Mouse (Mus musculus) forelimb bud, embryonic 11.5 days (tissue): Measurements from ENCODE around the gene Slc13a1.
"Not testable (repeated sequence)": the region's sequence is repeated elsewhere in the genome, so short reads cannot be mapped to it uniquely, and the experiment has no call there.

Experiments used
- DNase-seq: peaks from one replicate; pipeline ENCODE4 v3.0.0-alpha.2; 2012; ENCODE audit warnings: low read depth, low spot score

The Slc13a1 gene

DNA sequence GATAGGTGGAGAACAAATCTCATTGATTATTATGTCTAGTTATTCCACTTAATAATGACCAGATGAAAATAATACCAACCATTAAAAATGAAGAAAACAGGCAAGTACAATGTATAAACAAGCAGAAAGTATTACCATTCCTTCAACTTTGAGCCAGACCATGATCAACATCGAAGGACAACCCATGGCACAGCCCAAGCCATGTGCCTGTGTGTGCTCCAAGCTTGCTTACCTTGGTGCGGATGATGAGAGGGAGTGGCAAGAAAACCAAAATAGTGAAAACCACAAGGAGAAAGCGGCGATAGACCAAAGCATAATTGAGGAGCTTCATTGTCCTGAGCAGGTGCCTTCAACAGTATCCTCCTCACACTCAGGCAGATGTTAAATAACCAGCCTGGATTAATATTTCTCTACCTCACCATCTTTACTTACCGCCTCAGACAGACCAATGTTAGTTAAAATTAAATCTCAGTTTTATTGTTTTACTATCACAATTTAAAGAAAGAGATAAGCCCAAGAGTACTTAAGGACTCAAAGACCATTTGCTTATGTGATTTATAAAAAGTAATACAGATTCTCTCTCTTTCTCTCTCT, at the start of gene Slc13a1:
Gene Slc13a1, minus strand, starts transcription at position 359 of the 594 bp plus-strand sequence.
- DNase-seq, result no peak

DNA sequence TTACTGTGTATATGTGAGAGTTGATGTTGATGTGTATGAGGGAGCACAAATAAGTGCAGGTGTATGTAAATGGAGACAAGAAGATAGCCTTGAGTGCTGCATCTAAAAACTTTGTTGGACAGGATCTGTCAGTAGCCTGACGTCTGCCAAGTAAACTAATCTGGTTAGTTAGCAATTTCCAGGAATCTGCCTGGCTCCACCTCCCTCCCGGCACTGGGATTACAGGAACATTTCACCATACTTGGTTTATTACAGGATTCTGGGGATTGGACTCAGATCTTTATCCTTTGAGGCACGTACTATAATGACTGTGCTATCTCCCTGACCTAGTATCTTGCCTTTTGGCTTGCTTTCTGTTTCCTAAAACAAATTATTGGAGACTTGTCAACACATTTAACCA, 40.0 kb upstream of the Slc13a1 start:
- DNase-seq, result no peak

DNA sequence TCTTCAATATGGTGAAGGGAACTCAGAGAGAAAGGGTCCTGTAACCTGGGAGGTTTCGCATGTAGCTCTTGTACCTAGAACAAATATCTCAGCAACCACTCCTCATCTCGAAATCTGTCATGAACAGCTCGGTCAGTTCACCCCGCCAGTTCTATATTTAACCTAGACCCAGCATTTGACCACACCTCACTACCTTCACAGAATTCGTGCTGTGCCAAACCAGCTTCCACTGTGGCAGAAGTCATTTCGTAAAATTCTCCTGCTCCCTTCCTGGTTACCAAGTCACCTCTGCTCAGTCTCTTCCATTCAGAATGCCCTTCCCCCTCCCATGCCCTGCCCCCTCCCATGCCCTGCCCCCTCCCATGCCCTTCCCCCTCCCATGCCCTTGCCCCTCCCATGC, 34.3 kb upstream of the Slc13a1 start:
- no peak for DNase-seq

DNA sequence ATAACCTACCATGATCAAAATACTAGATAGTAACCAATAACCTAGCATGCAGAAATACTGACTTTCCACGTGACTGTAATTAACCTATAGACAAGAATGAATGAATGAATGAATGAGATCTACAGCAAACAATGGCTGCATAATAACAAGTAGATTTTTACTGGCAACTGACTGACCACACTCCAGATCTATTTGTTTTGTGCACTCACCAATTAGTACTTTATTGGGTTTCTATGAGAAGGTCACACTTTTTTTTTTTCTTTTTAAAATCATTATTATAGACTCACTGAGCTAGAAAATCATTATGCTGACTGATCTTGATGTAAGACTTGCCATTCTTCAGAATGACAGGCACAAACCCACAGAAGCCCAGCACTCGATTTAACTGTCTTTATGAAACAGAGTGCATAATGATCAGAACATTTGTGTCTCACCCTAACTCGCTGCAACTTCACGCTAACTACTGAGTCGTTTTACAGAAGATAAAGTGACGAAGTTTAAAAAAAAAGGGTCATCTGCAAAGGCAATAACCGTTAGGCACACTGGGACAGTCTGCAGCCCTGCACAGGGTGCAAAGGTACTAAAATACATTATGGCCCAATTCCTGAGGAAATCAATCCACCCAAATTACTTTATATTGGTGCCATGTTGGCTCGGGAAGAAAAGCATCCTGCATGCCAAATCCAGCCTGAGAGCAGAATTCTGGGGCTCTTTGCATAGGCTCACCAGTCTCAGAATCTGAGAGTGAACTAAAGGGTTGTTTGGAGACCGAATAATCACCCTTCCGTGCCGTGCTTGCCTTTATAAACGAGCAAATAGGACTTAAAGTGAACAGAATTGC, 33.0 kb upstream of the Slc13a1 start:
- DNase-seq, result no peak

DNA sequence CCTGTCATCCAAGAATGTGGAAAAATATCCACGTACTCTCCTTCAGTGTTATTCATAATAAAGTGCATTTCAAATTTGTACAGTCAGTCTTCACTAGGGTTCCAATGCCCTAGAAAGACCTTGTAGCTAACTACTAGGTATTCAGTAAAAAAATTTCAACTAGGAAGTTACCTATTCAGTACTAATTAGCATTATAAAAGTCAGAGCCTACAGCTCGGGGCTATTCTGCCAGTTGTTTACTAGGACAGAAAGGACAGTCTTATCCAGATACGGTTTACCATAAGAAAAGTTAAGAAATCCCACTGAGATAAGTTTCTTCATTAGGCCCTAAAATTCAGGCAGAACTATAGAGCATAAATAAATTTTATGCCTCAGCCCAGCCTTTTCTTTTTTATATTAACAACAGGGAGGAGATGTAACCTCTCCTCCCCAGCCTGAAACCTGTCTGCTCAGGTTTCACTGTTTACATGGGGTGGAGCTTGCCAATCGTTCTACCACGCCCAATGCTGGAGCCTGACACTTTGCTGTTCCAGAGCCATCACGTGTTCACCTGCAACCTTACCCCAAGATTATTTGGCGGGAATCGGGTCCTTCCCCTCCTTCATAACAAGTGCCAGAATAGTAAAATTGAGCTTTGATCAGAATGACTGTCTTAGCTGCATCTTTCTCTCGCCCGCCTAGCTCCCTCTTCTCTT, 29.8 kb upstream of the Slc13a1 start:
- DNase-seq, result not testable (repeated sequence)

DNA sequence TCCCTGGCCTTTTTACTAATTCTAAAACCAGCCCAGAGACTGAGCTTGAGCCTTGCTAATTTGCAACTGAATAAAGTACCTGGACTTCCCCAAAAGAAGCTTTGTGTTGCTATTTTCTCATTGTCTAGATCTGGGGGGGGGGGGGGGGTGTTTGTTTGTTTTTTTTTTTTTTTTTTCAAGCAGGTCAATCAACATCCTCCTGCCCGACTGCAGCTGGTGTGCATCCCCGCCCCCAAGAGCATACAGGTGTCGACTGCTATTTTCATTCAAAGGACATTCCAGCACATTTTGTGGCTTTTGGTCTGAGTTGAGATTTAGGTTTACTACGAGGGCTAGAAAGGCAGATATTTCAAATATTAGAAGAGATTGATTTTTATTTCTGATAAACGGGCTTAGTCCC, 28.5 kb upstream of the Slc13a1 start:
- not testable (repeated sequence) for DNase-seq

DNA sequence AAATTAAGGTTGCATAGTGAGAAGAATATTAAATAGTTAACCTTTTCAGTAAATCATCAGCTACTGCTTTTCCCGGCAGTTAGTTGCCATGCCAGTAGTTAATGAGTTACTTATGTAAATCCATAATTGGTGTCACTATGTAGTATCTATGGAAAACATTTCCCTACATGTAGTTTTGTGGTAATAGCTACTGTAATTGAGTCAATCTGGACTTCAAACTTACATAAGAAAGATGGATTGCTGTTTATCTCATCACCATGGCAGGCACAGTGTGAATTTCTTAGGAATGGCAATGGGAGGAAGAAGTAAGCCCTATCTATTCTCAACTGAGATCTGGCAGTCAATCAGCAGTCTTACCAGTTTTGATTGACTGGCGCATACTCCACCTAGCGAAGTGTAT, 15.5 kb upstream of the Slc13a1 start:
- no peak for DNase-seq

DNA sequence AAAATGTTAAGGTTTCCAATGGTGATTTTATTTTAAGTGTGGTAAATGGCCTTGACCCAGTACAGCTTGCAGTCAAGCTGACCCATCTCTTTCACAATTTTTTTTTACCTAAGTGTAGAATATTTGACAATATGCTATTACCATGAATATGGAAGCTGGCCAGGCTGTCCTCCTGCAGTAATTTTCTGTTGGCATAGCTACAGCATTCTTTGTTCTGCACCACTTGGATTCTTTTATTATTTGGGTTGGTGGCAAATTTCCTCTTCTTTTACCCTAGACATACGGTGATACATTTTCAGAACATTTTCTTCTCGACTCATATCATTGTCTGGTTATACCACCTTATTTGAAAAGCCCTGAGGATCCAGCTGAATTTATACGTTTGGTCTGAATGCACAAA, 7.5 kb upstream of the Slc13a1 start:
- DNase-seq, result no peak

DNA sequence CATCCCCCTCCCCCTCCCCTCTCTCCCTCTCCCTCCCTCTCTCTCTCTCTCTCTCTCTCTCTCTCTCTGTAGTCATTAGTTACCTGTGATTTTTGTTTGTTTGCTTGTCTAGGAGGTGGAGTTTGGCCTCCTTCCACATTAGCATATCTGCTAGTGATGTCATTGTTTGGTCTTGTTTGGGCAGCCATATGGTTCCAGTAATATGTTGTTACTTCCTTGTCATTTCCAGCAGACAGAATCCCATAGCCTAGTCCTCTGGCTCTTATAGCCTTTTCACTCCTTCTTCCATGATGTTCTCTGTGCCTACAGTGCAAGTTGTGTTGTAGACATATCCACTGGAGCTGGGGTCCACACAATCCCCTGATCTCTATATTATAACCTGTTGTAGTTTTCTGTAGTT, 6.1 kb upstream of the Slc13a1 start:
- DNase-seq, result no peak

DNA sequence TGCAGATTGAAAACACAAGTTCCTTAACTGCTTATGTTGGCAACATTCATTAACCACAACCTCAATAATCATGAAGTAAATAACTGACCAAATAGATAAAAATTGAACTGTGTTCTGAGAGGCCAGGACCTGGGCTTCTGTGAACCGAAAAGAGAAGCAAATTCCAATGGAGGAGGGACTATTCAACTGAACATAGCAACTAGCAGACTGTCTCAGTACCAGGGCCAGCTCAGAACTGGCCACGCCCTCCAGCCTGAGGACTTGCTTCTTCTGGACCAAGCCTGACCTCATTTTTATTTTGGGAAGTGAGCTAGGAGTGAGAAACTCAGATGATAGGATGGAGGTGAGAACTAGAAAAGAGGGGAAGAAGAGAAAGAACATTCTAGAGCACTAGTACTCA, 4.8 kb upstream of the Slc13a1 start:
- no peak for DNase-seq

DNA sequence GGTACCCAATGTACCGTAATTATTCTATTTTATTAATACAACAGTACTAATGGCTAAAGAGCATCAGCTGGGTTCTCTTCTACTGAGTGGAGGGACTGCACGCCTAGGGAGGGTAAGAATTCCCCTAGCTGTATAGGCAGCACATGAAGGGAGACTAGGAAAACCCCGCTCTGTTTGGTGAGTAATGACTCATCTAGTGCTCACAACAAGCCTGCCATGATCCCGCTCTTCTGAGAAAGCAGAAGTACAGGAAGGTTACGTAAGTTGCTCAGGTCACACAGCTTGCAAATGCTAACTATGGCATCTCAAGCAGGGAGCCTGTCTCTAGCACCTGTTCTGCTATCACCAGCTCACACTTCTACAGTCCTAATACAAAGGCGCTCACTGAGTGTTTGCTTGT, 1.1 kb downstream of the Slc13a1 start:
- DNase-seq, result no peak

DNA sequence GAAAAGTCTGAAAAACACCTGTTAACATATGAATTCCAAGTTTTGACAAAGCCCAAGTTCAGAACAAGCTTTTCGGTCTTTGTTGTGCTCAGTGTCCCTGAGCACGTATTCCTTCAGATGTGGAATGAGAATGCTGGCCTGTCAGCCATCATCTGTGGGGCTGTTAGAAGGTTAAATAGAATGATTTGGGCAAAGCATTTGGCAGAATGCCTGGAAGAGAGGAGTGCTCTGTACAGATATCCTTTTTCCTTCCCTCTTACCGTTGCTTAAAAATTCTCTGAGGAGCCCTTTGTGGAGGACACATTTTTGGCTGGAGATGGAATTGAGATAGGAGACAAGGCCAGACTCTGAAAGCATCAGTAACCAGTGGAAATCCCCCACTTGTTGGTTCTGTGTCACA, 2.6 kb downstream of the Slc13a1 start:
- no peak for DNase-seq

DNA sequence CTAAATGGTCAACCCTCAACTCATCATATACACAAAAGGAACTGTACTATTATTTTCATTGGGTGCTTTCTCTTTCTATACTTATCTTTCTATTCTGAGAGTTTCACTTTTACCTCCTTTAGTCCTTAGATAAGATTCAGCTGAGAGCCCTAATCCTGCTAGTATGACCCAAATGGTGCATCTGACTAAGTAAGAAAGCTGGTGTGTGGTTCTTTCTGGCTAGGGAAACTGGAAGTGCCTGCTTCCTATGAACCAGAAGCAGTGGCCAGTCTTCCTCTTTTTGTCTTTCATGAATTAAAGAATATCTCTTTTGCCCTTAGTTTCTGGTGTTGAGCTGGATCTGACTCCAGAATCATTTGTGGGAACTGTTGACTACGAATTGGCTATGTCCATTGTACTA, 8.1 kb downstream of the Slc13a1 start:
- DNase-seq, result no peak

DNA sequence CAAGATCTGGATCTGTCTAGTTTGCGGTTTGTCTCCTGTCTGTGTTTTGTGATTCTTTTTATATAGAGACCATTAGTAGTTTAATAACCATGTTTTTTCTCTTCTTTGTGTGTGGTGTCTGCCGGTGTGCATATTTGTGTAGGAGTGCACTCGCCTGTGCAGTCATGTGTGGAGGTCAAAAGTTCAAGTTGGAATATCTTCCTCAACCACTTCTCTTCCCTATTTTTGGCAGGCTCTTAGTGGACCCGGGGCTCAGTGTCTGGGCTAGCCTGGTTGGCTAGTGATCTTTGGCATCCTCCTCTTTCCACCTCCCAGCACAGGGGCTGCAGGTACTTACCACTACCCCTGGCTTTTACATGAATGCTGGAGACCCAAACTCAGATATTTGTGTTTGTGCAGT, 13.0 kb downstream of the Slc13a1 start:
- no peak for DNase-seq

DNA sequence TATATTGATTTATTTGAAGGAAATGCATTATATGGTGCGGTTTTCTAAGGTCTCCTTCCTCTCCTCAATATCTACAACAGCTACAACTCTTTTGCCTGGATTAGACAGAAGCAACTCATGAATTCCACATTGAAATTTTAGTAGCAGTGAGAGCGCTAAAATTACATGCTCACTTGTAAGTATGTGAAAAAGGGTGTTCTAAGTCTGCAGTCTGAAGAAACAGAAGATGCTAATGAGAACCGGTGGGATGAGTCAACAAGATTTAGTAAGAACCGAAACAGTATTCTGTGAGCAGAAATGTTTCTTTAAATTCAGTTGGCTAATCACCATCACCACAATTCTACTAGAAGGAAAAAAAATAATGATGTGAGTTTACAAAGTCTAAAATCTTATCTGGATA, 34.9 kb downstream of the Slc13a1 start:
- no peak for DNase-seq

DNA sequence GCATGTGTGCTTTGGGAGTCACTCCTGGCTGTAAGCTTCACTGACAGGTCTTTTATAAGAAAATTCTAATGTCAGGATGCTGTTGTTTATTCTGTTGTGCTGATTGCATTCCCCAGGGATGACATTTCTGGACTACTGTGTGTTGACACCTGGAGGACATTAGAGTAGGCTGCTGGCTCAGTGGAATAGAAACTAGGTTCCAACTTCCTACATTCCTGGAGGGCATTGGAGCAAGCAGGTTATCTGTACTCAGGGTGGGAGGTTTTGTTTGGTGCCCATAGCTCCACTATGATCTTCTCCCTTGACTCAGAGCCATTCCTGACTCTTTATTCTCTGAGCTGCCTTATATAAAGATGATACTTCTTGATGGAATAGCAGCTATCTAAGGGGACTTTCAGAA, 45.3 kb downstream of the Slc13a1 start:
- DNase-seq, result no peak

DNA sequence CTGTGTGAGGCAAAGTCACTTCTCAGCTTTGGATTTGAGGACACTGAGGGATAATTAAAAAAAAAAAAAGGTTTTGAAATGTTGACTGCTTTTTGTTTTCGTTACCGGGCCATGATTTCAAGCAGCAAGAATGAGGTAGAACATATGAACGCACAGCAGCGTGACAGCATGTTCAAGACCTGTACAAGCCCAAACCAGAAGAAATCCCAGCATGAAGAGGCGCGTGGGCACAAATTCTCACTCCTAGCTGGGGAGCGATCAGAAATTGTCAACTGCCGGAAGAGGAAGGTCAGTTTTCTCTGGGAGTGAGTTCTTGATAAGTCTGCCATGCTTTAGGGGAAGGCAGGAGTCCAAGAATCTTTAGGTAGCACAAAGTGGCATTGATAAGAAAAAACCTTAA, 56.3 kb downstream of the Slc13a1 start:
- DNase-seq, result no peak

DNA sequence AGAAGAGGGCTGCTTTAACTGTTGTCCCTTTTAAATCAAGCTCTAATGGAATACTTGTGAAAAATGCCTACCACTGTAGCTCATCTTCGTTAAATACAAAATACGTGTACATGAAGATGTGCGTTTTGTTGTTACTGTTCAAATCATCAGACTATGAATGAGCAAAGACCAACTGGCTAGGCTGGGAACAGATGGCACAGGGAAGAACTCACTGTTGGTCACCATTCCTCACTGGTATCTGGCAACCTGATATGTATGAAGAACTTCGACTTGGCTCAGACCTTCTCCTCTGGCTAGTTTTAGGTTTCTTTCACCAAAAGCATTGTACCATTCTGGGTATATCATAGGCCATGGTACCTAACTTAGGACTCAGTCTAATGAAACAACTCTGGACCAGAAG, 59.4 kb downstream of the Slc13a1 start:
- no peak for DNase-seq

DNA sequence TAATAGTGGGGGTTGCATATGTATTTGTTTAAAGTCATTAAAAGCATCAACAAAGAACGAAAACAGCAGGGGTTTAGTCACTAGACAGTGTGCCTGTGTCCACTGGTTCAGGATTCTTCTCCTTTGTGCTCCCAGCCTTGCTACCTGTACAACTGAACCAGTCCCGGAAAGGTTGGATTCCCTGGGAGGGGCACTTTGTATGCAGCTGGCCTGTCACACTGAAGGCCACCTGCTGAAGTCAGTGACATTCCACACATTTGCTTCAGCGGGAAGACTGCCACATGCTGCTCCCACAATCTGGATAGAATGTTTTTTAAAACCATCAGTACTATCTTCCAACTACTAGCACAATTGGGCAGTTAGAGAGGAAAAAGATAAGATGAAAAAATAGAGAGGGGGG, 61.7 kb downstream of the Slc13a1 start:
- DNase-seq, result no peak

DNA sequence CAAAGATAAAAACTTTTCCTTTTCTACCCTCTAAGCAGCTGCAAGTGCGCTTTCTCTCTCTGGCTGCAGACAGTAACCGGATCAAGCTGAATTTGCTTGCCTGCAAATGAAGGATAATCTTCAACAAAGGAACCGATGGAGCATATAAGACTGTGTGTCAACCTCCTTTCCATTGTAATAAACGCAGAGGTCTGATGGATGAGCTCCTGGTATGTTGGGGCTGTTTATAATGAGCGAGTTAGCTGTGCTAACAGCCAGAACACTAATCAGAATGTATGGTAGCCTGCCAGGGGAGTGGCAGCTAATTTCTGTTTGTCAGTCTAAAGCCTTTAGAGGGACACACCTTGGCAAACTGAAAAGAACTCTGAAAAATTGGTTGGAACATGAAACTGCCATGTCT, 62.2 kb downstream of the Slc13a1 start:
- DNase-seq, result no peak

DNA sequence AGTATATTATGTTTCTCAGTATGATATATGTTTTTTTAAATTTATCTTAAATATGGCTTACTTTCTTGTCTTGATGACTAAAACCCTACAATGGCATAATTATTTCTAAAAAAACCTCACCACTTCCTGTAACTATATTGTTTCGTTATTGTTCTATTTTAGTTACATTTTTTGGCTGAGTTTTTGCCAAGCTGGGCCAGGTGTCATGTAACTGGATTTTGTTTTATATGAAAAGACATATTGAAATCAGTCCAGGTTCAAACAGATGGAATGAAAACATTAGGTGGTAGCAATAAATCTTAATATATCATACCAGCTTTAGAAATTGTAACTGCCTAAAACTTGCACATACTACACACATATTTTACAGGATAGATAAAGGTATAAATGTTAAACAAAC, 66.6 kb downstream of the Slc13a1 start:
- DNase-seq, result no peak

DNA sequence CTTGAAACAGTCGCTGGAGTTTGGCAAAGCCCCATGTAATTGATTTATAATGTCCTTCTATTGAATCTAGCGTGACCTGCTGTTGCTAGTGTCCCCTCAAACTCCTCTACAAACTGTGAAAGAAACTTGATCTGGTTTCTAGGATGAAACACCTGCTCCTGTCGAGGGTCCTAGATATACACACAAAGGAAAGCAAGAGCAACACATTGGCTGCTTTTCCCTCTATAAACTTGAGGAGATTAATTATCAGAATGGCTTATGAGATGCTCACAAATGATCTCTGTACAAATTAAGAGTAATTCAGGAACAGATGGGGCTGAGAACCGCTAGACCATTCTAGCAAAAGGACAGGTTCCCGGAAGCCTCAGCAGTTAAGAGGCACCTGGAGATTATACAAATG, 67.2 kb downstream of the Slc13a1 start:
- peak; percentile 23 for DNase-seq

DNA sequence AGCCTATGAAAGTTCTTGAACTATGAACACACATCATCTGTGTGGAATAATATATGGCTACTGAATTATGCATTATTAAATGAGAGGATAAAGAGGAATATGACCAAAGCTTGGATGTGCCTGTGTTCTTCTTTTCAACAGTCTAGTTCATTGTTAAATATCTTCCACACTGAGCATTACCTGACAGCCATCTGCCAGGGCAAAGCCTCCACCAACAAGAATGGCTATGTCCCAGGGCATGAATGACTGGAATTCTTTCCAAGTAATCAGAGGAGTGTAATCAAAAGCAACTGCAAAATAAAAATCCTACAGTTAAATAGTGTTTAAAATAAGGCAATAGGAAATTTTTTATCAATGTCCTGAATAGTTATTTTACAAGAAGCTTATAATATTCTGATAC, 70.5 kb downstream of the Slc13a1 start:
- no peak for DNase-seq
